Mouse (Mus musculus) megakaryocyte progenitor cell, adult 5-6 weeks (primary cell): ENCODE measurements around the gene C3. TPM values are rescaled to one million over a fixed set of nuclear protein-coding genes. Genes with fewer than 3 reads are reported as not detected.
A peak's percentile ranks its signal among the peaks of the same experiment; 100 is the strongest.

Experiments used
- ATAC-seq: replicated peaks from 2 replicates; pipeline ENCODE4 v1.8.0; 2016; ENCODE audit warnings: mild to moderate bottlenecking, moderate TSS enrichment, inconsistent platforms; ENCODE audit not compliant: poor library complexity
- total RNA-seq, 2 experiments: library from RNA; stranded (forward) in 1 of 2; stranded (reverse) in 1 of 2; fragments of 157-497, 149-512 nt in 1 of 2; fragments of 200-1000 nt in 1 of 2; gene quantifications; 2 replicates each; pipeline versions ENCODE4 v1.2.3 to v1.2.4; 2015 to 2017

The C3 gene
- total RNA-seq, 2 experiments from 2014 or later: 164 to 263 TPM

DNA sequence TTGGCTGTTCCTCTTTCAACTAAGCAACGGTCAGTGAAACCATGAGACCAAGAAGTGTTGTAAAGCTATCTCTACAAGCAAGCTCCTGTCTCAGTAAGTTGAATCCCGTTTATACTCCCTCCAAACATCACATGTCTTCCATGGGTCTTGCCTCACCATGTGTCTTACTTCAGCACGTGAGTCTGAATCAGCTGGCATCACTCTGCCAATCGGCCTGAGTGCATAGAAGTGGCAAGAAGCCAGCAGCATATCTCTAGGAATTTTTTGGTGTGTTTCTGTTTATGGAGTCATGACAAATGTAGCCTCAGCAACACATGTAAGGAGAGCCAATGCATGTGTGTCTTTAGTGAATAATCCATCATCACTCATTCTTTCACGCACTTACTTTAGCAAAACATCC lies 55.6 kb downstream of the C3 start:
- no peak for ATAC-seq

DNA sequence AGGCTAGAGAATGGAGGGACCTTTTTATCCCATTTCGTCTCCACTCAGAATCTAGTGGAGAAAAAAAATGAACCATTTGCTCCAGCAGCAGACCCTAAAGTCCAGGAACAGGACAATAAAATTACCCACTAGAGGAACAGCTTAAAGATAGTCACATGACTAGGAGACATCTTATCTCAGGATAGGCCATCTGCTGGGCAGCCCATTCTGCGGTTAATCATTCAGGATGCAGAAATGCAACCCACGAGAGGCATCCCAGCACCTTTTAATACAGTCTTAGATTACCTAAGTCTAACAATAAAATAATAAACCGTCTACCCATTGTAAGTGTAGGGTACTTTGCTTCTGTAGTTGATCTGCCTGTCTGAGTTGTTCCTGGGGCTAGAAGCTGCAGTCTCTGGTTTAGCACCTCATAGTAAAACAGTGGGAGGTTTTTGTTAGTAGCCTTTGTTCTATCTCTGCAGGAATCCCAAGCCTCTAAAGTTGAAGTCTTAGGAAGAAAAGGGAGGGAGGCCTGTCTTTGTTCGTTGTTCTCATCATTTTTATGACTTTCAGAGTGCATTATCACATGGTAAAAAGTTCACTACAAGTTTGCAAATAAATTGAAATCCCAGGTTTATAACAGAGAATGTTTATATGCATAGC lies 57.2 kb downstream of the C3 start:
- peak; percentile 52 for ATAC-seq

DNA sequence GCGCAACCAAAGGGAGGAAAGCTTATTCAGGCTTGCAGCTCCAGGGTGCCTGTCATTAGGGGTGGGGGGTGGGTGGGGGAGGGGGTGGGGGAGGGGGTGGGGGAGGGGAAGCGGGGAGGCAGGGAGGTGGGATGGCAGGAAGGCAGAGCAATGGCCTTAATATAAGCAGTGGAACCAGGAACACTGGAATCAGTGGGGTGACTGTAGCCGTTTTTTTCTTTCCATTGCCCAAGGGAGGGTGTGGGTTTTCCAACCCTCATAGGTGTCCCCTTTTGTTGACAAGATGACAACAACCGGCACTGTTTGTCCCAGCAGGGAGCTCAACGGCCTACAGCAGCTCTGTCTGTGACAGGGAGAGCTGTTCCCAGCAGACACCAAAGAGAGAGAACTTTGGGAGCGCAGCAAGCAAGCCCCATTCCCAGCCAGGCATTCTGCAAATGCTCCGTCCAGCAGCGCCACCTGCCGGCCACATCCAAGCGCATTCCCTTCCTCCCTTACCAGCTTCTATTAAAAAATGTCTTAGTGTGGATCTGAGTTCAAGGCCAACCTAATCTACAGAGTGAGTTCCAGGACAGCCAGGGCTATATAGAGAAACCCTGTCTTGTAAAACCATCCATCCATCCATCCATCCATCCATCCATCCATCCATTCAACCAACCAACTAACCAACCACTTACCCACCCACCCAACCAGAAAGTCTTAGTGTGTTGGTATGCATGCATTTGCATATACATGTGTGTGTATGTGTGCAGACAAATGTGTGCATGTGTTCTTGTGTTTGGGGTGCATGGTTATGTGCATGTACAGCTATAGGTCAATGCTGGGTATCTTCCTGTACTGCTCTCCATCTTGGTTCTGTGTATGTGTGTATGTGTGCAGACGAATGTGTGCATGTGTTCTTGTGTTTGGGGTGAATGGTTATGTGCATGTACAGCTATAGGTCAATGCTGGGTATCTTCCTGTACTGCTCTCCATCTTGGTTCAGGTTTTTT lies 60.8 kb downstream of the C3 start:
- peak; percentile 93 for ATAC-seq

Other genes with a start within 250 kb of the C3 start
- not detected in 2 replicates for gene Acer1, start 246.0 kb downstream of the C3 start, total RNA-seq (2015)
- not detected in 2 replicates for gene Acer1, start 246.0 kb downstream of the C3 start, total RNA-seq (2017)
- 61.2 and 75.2 TPM in 2 replicates for gene Clpp, start 237.8 kb downstream of the C3 start, total RNA-seq (2015)
- gene Clpp, start 237.8 kb downstream of the C3 start, total RNA-seq (2017): 80.5 and 84.9 TPM in 2 replicates
- gene Alkbh7, start 230.8 kb downstream of the C3 start, total RNA-seq (2015): 15.1 and 16.6 TPM in 2 replicates
- gene Alkbh7, start 230.8 kb downstream of the C3 start, total RNA-seq (2017): 15.0 and 19.8 TPM in 2 replicates
- gene Pspn, start 228.1 kb downstream of the C3 start, total RNA-seq (2015): not detected in 2 replicates
- gene Pspn, start 228.1 kb downstream of the C3 start, total RNA-seq (2017): not detected in 2 replicates
- gene Gtf2f1, start 216.8 kb downstream of the C3 start, total RNA-seq (2015): 52.8 and 61.1 TPM in 2 replicates
- gene Gtf2f1, start 216.8 kb downstream of the C3 start, total RNA-seq (2017): 120 and 142 TPM in 2 replicates
- gene Gm17949, start 216.7 kb downstream of the C3 start, total RNA-seq (2015): not detected in 2 replicates
- gene Gm17949, start 216.7 kb downstream of the C3 start, total RNA-seq (2017): not detected in 2 replicates
- 99.5 and 107 TPM in 2 replicates for gene Khsrp, start 196.6 kb downstream of the C3 start, total RNA-seq (2015)
- gene Khsrp, start 196.6 kb downstream of the C3 start, total RNA-seq (2017): 68.5 and 89.2 TPM in 2 replicates
- gene Slc25a41, start 186.5 kb downstream of the C3 start, total RNA-seq (2015): not detected in 2 replicates
- gene Slc25a41, start 186.5 kb downstream of the C3 start, total RNA-seq (2017): not detected in 2 replicates
- gene Crb3, start 169.0 kb downstream of the C3 start, total RNA-seq (2015): not detected in 2 replicates
- gene Crb3, start 169.0 kb downstream of the C3 start, total RNA-seq (2017): not detected in 2 replicates
- gene Slc25a23, start 168.3 kb downstream of the C3 start, total RNA-seq (2015): 10.9 and 13.4 TPM in 2 replicates
- gene Slc25a23, start 168.3 kb downstream of the C3 start, total RNA-seq (2017): 1.6 and 2.0 TPM in 2 replicates
- gene Dennd1c, start 149.6 kb downstream of the C3 start, total RNA-seq (2015): 7.6 and 11.5 TPM in 2 replicates
- 3.5 and 8.8 TPM in 2 replicates for gene Dennd1c, start 149.6 kb downstream of the C3 start, total RNA-seq (2017)
- not detected in 2 replicates for gene Tubb4a, start 140.4 kb downstream of the C3 start, total RNA-seq (2015)
- 0.12 TPM in 1 of 2 replicates, not detected in the other for gene Tubb4a, start 140.4 kb downstream of the C3 start, total RNA-seq (2017)
- 1.2 and 2.2 TPM in 2 replicates for gene Tnfsf9, start 122.8 kb downstream of the C3 start, total RNA-seq (2015)
- 0.27 and 0.29 TPM in 2 replicates for gene Tnfsf9, start 122.8 kb downstream of the C3 start, total RNA-seq (2017)
- gene Cd70, start 78.4 kb downstream of the C3 start, total RNA-seq (2015): not detected in 2 replicates
- gene Cd70, start 78.4 kb downstream of the C3 start, total RNA-seq (2017): not detected in 2 replicates
- gene Tnfsf14, start 34.0 kb downstream of the C3 start, total RNA-seq (2015): 2.1 and 3.5 TPM in 2 replicates
- 6.2 and 6.8 TPM in 2 replicates for gene Tnfsf14, start 34.0 kb downstream of the C3 start, total RNA-seq (2017)
- gene Gpr108, start 20.3 kb upstream of the C3 start, total RNA-seq (2015): 21.5 and 22.6 TPM in 2 replicates
- 22.5 and 24.4 TPM in 2 replicates for gene Gpr108, start 20.3 kb upstream of the C3 start, total RNA-seq (2017)
- gene Trip10, start 21.3 kb upstream of the C3 start, total RNA-seq (2015): 3.5 and 3.6 TPM in 2 replicates
- 7.9 and 8.5 TPM in 2 replicates for gene Trip10, start 21.3 kb upstream of the C3 start, total RNA-seq (2017)
- 79.5 and 87.2 TPM in 2 replicates for gene Vav1, start 51.0 kb upstream of the C3 start, total RNA-seq (2015)
- gene Vav1, start 51.0 kb upstream of the C3 start, total RNA-seq (2017): 286 and 303 TPM in 2 replicates
- gene Adgre1, start 130.6 kb upstream of the C3 start, total RNA-seq (2015): 4.7 and 5.5 TPM in 2 replicates
- 10.7 and 14.8 TPM in 2 replicates for gene Adgre1, start 130.6 kb upstream of the C3 start, total RNA-seq (2017)